Mouse (Mus musculus): ENCODE data around the gene Slc25a26.
"Not testable (repeated sequence)": the region's sequence is repeated elsewhere in the genome, so short reads cannot be mapped to it uniquely, and the experiment has no call there.

Gene Slc25a26

GRCm38 (mm10) chr6:94550851-94551250, 50.7 kb downstream of the Slc25a26 start:
- DNase-seq (ENCODE audit: low spot score) = no peak

- no peak for DNase-seq (ENCODE audit: low spot score)
These were observed 53.0 kb downstream of the Slc25a26 start for GRCm38 (mm10) chr6:94553085-94553484.

- not testable (repeated sequence) for DNase-seq (ENCODE audit: low spot score)
These were observed 58.5 kb downstream of the Slc25a26 start for GRCm38 (mm10) chr6:94558603-94559002.

- DNase-seq (ENCODE audit: low spot score) = no peak
These were observed 60.8 kb downstream of the Slc25a26 start for GRCm38 (mm10) chr6:94560896-94561295.

GRCm38 (mm10) chr6:94561346-94561745, 61.2 kb downstream of the Slc25a26 start:
- DNase-seq (ENCODE audit: low spot score) = no peak

- DNase-seq (ENCODE audit: low spot score) = no peak
These were observed 63.2 kb downstream of the Slc25a26 start for GRCm38 (mm10) chr6:94563203-94563940.

GRCm38 (mm10) chr6:94565766-94566165, 65.6 kb downstream of the Slc25a26 start:
- DNase-seq (ENCODE audit: low spot score) = no peak

GRCm38 (mm10) chr6:94568040-94568439, 67.9 kb downstream of the Slc25a26 start:
- DNase-seq (ENCODE audit: low spot score) = no peak

GRCm38 (mm10) chr6:94575526-94576166, 75.5 kb downstream of the Slc25a26 start:
- no peak for DNase-seq (ENCODE audit: low spot score)

- no peak for DNase-seq (ENCODE audit: low spot score)
These were observed 77.9 kb downstream of the Slc25a26 start for GRCm38 (mm10) chr6:94577991-94578390.

- no peak for DNase-seq (ENCODE audit: low spot score)
These were observed 81.9 kb downstream of the Slc25a26 start for GRCm38 (mm10) chr6:94582055-94582454.

- DNase-seq (ENCODE audit: low spot score) = no peak
These were observed 84.1 kb downstream of the Slc25a26 start for GRCm38 (mm10) chr6:94584147-94584695.

GRCm38 (mm10) chr6:94584976-94585375, 84.8 kb downstream of the Slc25a26 start:
- no peak for DNase-seq (ENCODE audit: low spot score)

GRCm38 (mm10) chr6:94588365-94588764, 88.2 kb downstream of the Slc25a26 start:
- no peak for DNase-seq (ENCODE audit: low spot score)

GRCm38 (mm10) chr6:94592243-94592642, 92.1 kb downstream of the Slc25a26 start:
- DNase-seq (ENCODE audit: low spot score) = no peak

- DNase-seq (ENCODE audit: low spot score) = no peak
These were observed 92.6 kb downstream of the Slc25a26 start for GRCm38 (mm10) chr6:94592710-94593109.

- DNase-seq (ENCODE audit: low spot score) = no peak
These were observed 94.0 kb downstream of the Slc25a26 start for GRCm38 (mm10) chr6:94594096-94594665.

- no peak for DNase-seq (ENCODE audit: low spot score)
These were observed 94.6 kb downstream of the Slc25a26 start for GRCm38 (mm10) chr6:94594711-94595110.

- no peak for DNase-seq (ENCODE audit: low spot score)
These were observed 95.1 kb downstream of the Slc25a26 start for GRCm38 (mm10) chr6:94595206-94595605.

GRCm38 (mm10) chr6:94596051-94596760, 96.1 kb downstream of the Slc25a26 start:
- DNase-seq (ENCODE audit: low spot score) = no peak

GRCm38 (mm10) chr6:94596761-94597485, 96.8 kb downstream of the Slc25a26 start:
- DNase-seq (ENCODE audit: low spot score) = no peak

- no peak for DNase-seq (ENCODE audit: low spot score)
These were observed 98.3 kb downstream of the Slc25a26 start for GRCm38 (mm10) chr6:94598421-94598820.

Data from T-cell, adult 2 months (primary cell).